Mouse (Mus musculus) granulocyte monocyte progenitor cell, adult 5-6 weeks (primary cell): ENCODE data around the gene Slc6a5. TPM values are rescaled to one million over a fixed set of nuclear protein-coding genes. Genes with fewer than 3 reads are reported as not detected.
"Not testable (repeated sequence)": the region's sequence is repeated elsewhere in the genome, so short reads cannot be mapped to it uniquely, and the experiment has no call there.

Source experiments
- ATAC-seq: replicated peaks from 2 replicates; pipeline ENCODE4 v1.8.0; 2016; ENCODE audit warnings: mild to moderate bottlenecking, moderate TSS enrichment, inconsistent platforms; ENCODE audit not compliant: poor library complexity, severe bottlenecking
- total RNA-seq, 2 experiments: library from RNA; stranded (forward) in 1 of 2; stranded (reverse) in 1 of 2; fragments of 200-712, 200-1000 nt in 1 of 2; fragments of >200 nt in 1 of 2; fragmentation: Nextera tagmentation in 1 of 2; gene quantifications; 2 replicates each; pipeline ENCODE4 v1.2.3; 2014 to 2017

The Slc6a5 gene
- total RNA-seq, 2 experiments from 2014 or later, result 0.09 TPM; not detected in 1

DNA sequence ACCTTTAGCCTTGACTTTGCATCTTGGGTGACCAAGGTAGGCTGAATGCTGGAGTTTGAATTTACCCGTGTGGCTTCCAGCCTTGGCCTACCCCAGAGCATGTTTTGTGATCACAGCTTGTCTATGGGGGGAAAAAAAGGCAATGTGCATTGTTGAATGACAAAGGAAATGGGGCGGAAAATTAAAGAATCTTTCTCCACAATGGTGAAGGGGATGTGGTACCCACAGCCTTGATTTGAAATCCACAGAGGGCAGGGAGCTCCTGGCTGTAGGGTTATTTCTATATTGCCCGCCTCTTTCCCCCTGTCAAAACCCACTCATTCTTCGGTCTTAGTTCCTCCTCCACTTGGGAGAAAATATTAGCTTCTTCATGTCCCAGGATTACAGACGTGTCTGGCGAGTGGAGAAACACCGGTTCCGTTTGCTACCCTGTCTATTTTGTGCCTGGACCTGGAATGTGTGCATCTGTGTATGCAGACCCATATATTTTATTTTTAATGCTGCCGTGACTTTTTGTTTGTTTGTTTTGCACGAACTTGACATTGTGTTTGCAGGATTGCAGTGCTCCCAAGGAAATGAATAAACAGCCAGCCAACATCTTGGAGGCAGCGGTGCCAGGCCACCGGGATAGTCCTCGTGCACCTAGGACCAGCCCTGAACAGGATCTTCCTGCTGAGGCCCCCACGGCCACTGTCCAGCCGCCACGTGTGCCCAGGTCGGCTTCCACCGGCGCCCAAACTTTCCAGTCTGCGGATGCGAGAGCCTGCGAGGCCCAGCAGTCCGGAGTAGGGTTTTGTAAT is 1.4 kb downstream of the Slc6a5 start:
- ATAC-seq, result no peak

DNA sequence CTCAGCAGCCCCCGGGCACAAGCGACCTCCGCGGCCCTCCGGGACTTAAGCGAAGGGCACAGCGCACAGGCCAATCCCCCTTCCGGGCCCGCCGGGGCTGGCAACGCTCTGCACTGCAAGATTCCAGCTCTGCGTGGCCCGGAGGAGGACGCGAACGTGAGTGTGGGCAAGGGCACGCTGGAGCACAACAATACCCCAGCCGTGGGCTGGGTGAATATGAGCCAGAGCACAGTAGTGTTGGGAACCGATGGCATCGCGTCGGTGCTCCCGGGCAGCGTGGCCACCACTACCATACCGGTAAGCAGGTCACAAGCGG is 2.0 kb downstream of the Slc6a5 start:
- 0 out of 2 replicates have a peak, but pooled peaks have one; percentile 13 for ATAC-seq

DNA sequence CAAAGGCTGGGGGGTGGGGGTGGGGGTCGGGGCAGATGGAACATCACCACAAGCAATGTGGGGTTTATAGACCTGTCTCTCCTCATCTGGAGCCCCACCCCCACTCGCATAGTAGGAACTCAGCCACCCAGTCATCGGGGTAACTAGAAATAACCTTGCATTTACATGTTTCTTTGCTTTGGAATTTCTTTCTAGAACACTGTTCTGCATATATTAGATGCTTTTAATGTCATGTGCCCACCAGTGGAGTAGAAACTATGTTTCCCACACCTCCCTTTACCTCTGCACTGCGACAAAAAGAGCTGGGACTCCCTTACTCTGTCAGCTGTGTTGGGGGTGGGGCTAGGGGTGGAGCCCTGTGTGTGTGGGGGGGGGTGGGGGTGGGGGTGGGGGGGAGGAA is 3.2 kb downstream of the Slc6a5 start:
- ATAC-seq, result no peak

DNA sequence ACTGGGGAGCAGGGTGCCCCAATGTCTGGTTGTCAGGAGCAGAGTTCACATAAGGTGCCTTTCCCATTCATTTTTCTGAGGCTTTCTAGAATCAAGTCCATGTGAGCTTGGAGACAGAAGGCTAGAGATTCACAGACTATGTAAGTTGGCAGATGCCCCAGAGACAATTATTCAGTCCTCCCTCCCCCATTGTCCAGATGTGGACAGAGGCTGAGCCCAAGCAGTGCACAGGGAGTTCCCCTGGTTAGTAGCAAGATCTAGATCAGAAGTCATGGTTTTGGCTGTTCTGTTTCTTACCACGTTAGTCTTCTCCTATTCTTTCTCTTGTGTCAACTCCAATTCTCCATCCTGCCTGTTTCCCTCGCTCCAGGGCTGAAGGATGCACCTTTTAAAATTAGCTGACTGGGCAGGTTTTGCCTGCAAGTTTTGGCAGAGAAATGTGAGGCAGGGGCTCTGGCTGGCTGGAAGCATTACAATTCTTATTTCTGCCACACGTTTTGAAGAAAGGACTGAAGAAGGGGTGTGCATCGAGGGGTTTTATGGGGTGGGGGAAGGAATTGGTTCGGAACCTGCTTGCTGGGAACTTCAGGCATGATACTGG is 3.9 kb downstream of the Slc6a5 start:
- ATAC-seq, result no peak

DNA sequence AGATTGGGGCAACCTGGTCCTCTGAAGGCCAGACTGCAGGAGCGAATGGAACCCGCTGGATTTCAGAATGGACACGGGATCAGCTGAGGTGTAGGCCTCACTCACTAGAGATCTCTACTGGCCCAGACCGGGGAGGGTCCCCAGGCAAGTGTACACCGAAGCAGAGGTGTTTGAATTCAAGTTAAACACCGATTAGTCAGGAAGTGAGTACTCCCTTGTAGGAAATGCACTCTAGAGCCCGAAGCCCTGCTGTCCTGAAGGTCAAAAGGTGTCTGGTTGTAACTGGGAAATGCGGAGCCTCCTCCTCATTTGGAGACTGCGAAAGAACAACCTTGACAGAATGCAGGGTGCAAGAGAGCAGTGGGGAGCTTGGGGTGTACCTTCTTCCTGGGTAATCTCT is 5.0 kb downstream of the Slc6a5 start:
- ATAC-seq, result no peak

DNA sequence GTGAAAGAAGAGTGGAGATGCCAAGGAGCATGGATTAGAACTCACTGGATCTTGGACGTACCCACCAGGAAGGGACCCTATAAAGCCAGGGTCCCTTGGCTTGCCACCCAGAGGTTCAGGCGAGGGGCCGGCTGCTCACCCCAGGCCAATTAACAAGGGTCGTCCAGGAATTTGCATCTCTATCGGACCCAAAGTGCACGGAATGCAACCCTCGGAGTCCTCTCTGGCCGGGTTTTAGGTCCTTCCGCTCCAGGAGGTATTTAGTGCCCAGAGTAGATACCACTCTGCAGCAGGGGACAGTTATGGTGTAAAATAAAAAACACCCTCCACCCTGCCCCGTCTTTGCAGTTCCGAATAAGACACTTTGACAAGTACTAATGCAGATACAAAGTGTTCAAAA is 5.5 kb downstream of the Slc6a5 start:
- no peak for ATAC-seq

DNA sequence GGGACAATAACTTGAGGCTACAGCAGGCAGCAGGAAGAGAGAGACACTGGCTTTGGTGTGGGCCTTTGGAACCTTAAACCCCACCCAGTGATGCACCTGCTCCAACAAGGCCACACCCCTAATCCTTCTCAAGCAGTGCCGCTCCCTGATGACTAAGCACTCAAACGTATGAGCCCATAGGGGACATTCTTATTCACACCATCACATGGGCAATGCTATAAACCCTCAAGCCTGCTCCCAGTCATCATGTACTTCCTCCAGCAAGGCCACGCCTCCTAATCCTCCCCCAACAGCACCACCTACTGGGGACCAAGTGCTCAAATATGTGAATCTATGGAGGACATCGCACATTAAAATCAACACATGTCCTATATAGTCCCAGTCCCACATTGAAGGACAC is 9.5 kb downstream of the Slc6a5 start:
- no peak for ATAC-seq

DNA sequence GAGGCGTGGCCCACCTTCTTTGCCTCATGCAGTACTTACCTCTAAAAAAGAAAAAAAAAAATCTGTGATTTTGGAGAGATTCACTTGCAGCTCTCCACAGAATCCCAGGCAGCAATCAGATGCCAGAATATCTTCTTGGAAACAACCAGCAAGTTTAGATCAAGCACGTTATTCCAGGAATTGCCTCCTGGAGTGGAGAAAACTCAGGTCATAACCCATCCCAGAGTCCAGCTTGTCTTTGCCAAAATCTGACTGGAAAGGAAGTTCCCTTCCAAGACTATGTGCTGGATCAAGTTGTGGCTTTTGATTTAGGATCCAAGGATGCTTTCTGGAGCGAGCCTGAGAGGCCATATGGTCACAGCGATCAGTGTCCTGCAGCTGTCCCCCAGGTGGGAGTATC is 10.8 kb downstream of the Slc6a5 start:
- no peak for ATAC-seq

DNA sequence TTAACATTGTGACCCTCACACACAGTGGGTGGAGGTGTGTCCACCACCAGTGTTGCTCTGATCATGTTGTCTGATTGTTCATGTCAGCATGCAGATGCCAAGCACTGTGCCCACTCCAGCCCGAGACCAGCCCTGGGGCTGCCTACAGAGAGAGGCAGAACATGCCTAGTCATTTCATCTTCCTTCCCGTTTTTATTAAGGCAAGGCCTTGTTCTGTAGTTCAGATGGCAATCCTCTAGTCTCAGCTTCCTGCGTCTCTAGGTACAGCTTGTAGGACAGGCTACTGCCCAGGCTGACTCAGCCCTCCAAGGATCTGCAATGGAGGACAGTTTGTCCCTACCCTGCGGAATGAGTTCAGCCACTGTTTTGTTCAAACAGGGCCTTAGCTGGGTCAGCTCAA is 13.0 kb downstream of the Slc6a5 start:
- ATAC-seq, result peak; percentile 81

DNA sequence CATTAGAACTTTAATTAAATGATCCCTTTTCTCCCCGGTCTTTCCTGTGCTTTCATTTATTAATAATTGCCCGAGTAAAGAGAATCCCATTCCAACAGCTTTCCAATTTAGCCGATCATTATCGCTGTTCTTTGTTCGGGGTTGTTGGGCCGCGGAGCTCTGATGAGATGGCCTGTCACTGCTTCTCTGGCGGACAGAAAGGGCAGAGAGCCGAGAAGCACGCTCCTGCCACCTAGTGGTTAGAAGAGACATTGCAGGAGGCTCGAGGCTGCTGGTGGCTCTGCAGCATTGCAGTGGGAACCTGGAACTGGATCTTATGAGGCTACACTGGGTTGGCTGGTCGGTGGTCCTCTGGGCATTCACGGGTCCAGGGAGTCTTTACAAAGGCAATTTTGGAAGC is 13.4 kb downstream of the Slc6a5 start:
- ATAC-seq, result peak; percentile 97

DNA sequence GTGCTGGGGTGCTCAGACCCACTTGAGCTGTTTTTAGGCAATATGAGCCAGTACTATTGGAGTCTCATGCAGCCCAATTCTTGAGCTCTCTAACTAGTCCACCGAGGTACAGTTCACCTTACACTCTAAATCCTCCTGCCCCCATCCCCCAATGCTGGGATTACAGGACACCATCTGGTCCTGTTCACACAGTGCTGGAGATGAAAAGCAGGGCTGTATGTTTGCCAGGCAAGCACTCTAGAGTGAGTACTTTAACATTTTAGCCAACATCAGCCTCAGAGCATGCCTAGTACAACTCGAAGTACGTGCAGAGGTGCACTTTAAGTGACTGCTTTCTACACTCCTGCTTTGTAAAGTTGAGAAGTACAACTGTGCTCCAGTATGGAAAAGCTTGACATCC is 18.6 kb downstream of the Slc6a5 start:
- no peak for ATAC-seq

DNA sequence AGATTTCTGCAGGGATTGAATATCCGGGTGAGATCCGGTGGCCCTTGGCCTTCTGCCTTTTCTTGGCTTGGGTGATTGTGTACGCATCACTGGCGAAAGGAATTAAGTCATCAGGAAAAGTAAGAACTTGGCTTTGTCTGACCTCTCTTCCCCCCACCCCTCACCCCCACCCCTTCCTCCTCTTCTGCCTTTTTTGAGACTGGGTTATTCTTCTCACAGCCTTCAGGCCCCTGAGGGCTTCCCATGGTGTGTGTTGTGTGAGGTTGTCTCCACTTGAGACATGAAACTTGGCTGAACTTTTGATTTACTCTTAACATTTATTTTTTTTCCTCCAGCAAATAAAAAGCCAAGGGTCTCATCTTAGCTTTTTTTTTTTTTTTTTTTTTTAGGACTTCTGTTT is 20.1 kb downstream of the Slc6a5 start:
- no peak for ATAC-seq

DNA sequence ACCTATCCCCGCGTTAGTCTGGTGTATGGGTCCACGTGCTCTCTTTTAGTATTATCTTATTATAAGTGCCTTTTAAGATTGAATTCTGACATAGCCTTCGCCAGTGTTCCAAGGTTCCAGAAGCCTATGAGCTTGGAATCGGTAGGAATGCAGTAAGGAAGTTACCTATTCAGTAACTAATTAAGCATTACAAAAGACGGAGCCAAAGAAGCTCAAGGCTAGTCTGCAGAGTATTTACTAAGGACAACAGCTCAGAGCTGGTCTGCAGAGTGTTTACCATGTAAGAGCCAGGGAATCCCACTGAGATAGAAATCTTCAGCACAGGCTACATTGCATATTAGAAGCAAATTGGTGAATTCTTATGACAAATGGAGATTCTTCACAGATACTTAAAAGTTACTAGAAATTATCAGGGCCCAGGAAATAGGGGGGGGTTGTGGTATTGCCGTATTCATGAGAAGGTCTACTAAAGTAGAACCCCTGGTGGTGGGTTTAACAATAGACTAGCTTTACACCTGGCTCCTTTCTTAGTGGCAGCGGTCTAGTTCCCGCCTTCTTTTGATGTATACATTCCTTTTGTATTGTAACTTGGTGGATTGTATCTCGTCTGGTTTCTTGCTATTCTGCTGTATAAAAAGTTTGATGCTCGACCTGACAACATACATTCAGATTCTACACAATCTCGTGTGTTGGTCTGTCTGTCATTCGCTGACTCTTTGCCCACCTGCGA is 23.6 kb downstream of the Slc6a5 start:
- not testable (repeated sequence) for ATAC-seq

DNA sequence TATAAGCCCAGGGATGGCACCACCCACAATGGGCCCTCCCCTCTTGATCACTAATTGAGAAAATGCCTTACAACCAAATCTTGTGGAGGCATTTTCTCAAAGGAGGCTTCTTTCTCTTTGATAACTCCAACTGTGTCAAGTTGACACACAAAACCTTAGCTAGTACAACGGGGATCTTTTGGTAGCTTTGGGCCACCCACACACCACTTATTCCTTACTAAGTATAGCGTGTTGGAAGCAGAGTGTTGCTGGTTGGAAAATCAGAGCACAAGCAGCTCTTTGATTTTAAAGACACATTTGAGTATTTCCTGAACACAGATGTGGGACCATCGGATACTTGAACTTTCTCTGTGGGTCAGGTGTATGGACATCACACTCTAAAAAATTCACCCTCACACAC is 26.9 kb downstream of the Slc6a5 start:
- no peak for ATAC-seq

DNA sequence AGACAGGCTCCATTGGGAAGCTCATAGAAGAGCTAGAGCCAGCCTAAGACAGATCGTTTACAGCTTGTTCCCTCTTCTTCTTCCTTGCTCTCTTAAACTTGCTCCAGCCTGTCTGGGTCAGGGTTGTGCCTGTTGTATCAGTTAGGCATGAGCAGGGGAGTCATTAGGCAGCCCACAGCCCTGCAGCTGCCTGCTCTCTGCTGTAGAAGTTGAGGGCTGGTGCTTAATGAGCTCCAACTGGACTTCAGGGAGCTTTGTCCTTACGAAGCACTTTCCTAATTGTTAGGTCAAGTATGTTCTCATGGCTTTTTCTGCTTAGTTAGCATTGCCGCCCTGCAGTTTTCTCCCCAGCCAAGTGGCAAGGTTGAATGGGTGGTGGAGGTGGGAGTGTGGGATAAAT is 32.1 kb downstream of the Slc6a5 start:
- no peak for ATAC-seq

DNA sequence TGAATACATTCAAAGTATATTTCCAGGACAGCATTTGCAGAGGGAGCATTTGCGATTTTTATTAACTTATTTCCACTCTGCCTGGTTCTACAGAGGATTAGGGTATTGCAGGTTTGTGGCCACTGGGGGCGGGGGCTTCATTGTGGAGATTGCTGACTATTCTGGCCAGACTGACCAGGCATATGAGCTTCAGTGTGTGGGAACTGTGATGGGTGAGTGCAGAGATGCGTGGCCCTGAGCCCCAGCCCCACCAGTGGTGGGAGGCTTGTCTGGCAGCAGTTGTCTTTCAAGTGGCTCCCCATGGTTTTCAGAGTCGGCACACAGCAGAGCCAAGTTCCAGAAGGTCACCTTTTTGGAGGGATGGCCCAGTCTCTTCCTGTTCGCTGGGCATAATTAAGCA is 32.5 kb downstream of the Slc6a5 start:
- no peak for ATAC-seq

DNA sequence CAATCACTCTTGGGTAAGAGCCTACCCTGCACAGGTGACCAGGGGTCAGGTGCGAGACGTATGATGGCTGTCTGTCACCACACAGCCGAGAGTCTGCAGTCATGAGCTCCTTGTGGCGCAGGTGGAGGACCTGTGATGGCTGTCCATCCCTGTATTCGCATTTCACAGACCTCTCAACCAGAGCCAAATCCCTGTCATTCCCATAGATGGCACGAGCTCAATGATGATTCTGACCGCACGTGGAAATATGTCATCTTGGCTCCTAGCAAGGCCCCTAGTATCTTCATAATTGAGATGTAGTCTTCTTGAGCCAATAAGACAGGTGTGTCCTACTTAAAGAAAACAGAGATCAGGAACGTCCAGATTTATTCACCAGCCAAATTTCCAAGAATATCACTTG is 36.7 kb downstream of the Slc6a5 start:
- ATAC-seq, result no peak

DNA sequence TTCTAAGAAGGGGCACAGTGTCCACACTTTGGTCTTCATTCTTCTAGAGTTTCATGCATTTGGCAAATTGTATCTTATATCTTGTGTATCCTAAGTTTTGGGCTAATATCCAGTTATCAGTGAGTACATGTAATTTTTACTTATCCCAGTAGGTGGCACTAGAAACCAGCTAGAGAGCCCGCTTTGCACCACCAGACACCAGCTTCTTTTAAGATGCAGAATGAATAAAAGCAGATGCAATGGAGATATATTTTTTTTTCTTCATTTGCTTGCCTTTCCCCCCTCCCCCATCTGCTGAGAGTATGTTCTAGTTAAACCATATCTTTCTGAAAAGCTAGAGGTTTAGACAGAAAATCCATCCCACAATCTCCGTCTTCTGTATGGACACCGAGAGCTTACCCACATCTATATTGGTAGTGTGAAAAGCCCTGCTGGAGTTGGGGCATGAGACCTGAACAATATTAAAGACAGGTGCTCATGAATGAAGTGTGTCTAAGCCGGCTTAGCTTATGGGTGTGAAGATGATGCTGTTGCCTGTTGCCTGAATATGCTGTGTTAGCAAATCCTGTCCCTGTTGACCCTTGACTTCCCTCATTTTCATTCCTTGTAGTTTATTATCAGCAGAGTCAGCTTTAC is 43.7 kb downstream of the Slc6a5 start:
- ATAC-seq, result no peak

DNA sequence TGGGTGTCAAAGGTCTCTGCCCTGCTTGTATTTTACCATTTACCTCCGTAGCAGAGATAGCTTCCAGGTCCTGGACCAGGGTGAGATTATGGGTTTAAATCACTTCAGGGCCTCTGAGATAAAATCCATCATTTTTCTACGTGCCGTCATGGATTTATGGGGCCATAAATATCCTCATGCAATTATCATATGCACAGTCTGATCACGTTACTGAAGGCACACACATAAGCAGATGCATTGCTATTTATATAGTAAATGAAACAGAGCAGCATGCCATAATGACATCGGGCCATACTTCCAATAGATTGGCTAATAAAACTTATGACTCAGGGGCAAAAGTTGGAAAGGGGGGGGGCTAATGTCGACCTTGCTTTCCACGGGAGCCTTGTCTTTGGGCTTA is 44.9 kb downstream of the Slc6a5 start:
- ATAC-seq, result no peak

DNA sequence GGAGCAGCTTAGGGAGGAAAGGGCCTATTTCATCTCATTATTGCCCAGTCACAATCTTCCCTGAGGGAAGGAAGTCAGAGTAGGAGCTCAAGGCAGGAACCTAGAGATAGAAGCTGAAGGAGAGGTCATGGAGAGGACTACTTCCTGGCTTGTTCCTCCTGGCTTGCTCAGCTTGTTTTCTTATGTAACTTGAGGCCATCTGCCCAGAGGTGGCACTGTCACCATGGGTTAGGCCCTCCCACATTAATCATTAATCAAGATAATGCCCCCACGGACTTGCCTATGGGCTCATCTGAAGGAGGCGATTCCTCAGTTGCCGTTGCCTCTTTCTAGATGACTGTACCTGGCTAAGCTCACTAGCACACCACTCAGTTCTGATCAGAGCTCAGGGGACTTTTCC is 47.2 kb downstream of the Slc6a5 start:
- no peak for ATAC-seq

DNA sequence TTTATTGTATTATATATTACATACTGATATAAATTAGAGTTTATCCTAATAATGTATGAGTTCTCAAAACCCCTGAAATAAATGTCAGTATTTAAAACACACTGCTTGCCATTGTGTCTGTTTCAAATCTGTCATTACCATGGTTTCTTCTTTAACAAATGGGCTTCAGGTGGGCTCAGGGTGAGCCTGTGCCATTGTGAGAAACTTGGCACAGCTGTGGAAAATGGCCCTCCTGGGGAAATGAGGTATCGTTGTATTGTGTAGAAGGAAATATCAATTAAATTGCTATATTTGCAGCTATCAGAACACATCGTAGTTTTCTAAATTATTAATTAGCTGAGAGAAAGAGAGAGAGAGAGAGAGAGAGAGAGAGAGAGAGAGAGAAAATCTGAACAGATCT is 53.8 kb downstream of the Slc6a5 start:
- no peak for ATAC-seq
